Mouse (Mus musculus): ENCODE results near the gene Ankrd52. TPM values are rescaled to one million over a fixed set of nuclear protein-coding genes. Genes with fewer than 3 reads are reported as not detected.

The Ankrd52 gene
- polyA plus RNA-seq, 1 experiment = 17.1 TPM

DNA sequence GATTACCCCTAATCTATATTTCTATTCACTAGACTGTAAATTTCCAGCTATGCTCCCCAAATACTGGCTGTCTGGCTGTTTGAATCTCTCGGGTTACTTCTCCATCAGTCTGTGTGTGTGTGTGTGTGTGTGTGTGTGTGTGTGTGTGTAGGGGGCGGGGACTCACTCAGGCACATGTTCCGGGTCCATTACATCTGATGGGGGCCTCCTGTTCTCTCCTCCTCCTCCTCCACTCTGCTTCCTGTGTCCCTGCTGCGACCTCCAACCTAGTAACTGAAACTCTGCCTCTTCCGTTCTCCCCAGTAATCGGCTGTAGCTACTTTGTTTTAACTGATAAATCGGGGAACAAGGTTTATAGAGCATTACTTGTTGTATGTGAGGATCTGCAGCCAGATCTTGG lies 47.7 kb downstream of the Ankrd52 start:
- no peak overlapping the region for H3K27ac ChIP-seq (ENCODE audit: control insufficient read depth, insufficient read depth, low read depth, low read length, poor library complexity)
- H3K4me1 ChIP-seq (ENCODE audit: control insufficient read depth, insufficient read depth, low read length) = no peaks in the 10 kb centered on the region; the same call in 1 of the 2 replicates
- TF ChIP-seq CTCF (IDR thresholded peaks at IDR 0.05; ENCODE audit: control insufficient read depth, insufficient read depth, low read length) (no peak), POLR2A (IDR thresholded peaks at IDR 0.05; ENCODE audit: borderline replicate concordance, control insufficient read depth, low read depth, low read length) (no peak)
- H3K4me3 ChIP-seq (replicated peaks; ENCODE audit: control insufficient read depth, low read depth, low read length) = no peak overlapping the region
- WGBS = 5% methylated on average over 7 of the region's 7 CpGs

DNA sequence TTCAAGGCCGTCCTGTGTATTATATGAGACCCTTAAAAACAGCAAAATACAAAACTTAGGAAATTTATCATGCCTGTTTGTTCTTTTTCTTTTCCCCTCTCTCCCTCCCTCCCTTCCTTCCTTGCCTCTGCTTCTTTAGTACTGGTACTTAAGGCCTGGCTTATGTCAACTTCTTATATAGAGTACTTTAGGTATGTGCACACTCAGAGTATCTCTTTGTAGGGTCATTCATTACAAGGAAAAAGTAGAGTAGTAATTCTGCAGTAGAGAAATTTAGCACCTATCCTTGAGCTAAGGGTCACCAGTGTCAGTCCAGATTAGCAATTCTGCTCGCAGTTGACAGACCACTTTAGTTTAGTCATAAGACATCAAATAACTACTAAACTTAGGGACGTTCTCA lies 48.3 kb downstream of the Ankrd52 start:
- Histone ChIP-seq H3K4me3 (replicated peaks; ENCODE audit: control insufficient read depth, low read depth, low read length) (no peak overlapping the region), H3K27ac (ENCODE audit: control insufficient read depth, insufficient read depth, low read depth, low read length, poor library complexity) (no peak overlapping the region), H3K4me1 (ENCODE audit: control insufficient read depth, insufficient read depth, low read length) (no peaks in the 10 kb centered on the region; the same call in 1 of the 2 replicates)
- TF ChIP-seq CTCF (IDR thresholded peaks at IDR 0.05; ENCODE audit: control insufficient read depth, insufficient read depth, low read length) = no peak
- TF ChIP-seq POLR2A (IDR thresholded peaks at IDR 0.05; ENCODE audit: borderline replicate concordance, control insufficient read depth, low read depth, low read length) = no peak
- WGBS = 78% methylated on average over 3 of the region's 3 CpGs

DNA sequence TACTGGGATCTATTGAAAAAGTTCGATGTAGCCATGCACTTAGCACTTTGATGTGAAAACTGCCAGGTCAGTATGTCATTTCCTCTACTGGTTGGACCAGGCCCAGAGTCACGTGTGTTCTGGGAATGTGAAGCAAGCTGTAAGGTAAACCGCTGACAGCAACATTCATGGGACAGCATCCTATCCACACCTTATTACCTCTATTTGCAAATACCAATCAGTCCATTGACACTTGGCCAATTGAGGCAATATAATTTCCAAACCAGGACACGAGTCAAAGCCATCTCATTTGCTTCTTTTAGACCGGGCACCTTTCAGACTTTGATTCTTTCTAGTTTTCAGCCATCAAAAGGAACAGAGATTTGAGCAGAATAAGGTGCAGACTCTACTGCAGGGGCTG lies 52.1 kb downstream of the Ankrd52 start:
- WGBS = 83% methylated on average over 5 of the region's 5 CpGs
- Histone ChIP-seq H3K4me3 (replicated peaks; ENCODE audit: control insufficient read depth, low read depth, low read length) (no peak overlapping the region), H3K27ac (ENCODE audit: control insufficient read depth, insufficient read depth, low read depth, low read length, poor library complexity) (no peak overlapping the region), H3K4me1 (ENCODE audit: control insufficient read depth, insufficient read depth, low read length) (peaks cover 2% of the 10 kb centered on the region)
- no peak for TF ChIP-seq POLR2A (IDR thresholded peaks at IDR 0.05; ENCODE audit: borderline replicate concordance, control insufficient read depth, low read depth, low read length)
- no peak for TF ChIP-seq CTCF (IDR thresholded peaks at IDR 0.05; ENCODE audit: control insufficient read depth, insufficient read depth, low read length)

DNA sequence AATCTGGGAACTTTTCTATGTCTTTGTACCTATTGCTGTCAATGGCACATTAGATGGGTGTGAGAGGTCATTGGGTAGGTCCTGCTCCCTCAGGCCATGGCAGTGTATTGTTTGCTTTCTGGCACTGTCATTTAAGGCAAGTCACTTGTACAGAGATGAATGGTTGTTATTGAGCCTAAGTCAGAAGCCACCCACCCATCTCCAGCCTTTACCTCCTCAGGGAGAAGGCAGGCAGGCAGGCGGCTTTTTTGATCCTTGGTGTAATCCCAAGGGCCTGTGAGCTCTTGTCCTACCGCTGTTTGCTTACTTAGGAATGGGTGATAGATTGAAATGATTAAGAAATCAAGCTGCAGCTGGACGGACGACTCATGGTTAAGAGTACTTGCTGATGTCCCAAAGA lies 52.5 kb downstream of the Ankrd52 start:
- no peak overlapping the region for H3K27ac ChIP-seq (ENCODE audit: control insufficient read depth, insufficient read depth, low read depth, low read length, poor library complexity)
- WGBS = 86% methylated on average over 4 of the region's 4 CpGs
- TF ChIP-seq POLR2A (IDR thresholded peaks at IDR 0.05; ENCODE audit: borderline replicate concordance, control insufficient read depth, low read depth, low read length) (no peak), CTCF (IDR thresholded peaks at IDR 0.05; ENCODE audit: control insufficient read depth, insufficient read depth, low read length) (no peak)
- no peak overlapping the region for H3K4me3 ChIP-seq (replicated peaks; ENCODE audit: control insufficient read depth, low read depth, low read length)
- H3K4me1 ChIP-seq (ENCODE audit: control insufficient read depth, insufficient read depth, low read length) = peaks cover 2% of the 10 kb centered on the region

DNA sequence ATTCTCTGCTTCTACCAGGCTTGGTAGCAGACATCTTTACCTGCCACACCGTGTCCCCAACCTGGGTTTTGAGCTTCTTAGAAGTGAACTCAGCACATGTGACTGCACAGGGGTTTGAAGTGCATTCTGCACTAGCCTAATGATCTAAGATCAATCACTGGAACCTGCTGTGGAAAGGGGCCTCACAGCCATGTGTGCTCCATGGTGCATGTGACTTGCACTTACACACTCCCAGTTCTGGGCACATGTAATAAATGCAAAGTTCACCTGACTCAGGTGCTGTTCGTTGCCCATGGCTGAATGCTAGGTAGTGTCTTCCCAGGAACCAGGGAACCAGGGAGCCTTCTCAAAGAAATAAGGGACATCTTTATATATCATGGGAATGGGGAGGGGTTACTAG lies 56.5 kb downstream of the Ankrd52 start:
- no peak for TF ChIP-seq CTCF (IDR thresholded peaks at IDR 0.05; ENCODE audit: control insufficient read depth, insufficient read depth, low read length)
- TF ChIP-seq POLR2A (IDR thresholded peaks at IDR 0.05; ENCODE audit: borderline replicate concordance, control insufficient read depth, low read depth, low read length) = no peak
- no peak overlapping the region for H3K27ac ChIP-seq (ENCODE audit: control insufficient read depth, insufficient read depth, low read depth, low read length, poor library complexity)

DNA sequence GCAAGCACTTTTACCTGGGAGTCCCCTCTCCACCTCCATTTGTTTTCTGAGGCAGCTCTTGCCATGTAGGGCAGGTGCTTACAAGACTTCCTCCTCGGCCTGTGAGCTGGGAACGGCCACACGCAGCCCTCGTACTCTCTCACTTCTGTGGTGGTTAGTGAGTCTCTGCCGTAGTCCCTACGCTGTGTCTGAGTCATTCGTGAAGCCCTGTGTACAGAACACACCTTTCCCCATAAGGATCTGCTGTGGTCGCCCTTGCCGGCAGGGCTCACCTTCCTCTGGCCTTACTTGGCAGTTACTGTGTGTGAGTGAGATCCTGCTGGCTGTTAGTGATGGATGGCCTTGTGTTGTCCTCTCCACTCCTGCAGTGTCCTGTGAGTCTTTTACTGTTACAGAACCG lies 57.8 kb downstream of the Ankrd52 start:
- no peak for TF ChIP-seq CTCF (IDR thresholded peaks at IDR 0.05; ENCODE audit: control insufficient read depth, insufficient read depth, low read length)
- TF ChIP-seq POLR2A (IDR thresholded peaks at IDR 0.05; ENCODE audit: borderline replicate concordance, control insufficient read depth, low read depth, low read length) = no peak
- peaks cover 10% of the 10 kb centered on the region for H3K4me1 ChIP-seq (ENCODE audit: control insufficient read depth, insufficient read depth, low read length)
- no peak overlapping the region for H3K4me3 ChIP-seq (replicated peaks; ENCODE audit: control insufficient read depth, low read depth, low read length)
- peak overlapping the region; percentile 93 for H3K27ac ChIP-seq (ENCODE audit: control insufficient read depth, insufficient read depth, low read depth, low read length, poor library complexity)
- 20% methylated on average over 10 of the region's 10 CpGs for WGBS

More for the DNA sequence above, 56.5 kb downstream of the Ankrd52 start:
- 83% methylated on average over 2 of the region's 2 CpGs for WGBS
- no peak overlapping the region for H3K4me3 ChIP-seq (replicated peaks; ENCODE audit: control insufficient read depth, low read depth, low read length)
- peaks cover 10% of the 10 kb centered on the region for H3K4me1 ChIP-seq (ENCODE audit: control insufficient read depth, insufficient read depth, low read length)

DNA sequence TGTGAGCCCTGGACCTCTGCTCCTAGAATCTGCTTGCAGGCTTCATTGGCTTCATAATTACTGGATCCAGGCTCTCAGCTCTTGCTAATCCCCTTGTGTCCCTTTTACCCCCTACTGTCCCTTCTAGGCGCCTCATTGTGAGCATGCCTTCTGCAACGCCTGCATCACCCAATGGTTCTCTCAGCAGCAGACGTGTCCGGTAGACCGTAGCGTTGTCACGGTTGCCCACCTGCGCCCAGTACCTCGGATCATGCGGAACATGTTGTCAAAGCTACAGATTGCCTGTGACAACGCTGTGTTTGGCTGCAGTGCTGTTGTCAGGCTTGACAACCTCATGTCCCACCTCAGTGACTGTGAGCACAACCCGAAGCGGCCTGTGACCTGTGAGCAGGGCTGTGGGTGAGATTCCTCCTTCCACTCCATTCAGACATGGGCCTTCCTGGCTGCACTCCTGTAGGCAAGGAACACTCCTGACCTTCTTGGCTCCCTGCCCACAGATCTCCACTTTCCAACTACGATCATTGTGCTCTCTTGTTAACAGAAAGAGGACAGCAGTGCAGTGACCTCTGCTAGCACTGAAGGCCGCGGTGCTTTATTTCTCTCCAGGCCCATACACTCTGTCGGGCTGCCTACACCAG lies 58.4 kb downstream of the Ankrd52 start:
- H3K4me3 ChIP-seq (replicated peaks; ENCODE audit: control insufficient read depth, low read depth, low read length) = no peak overlapping the region
- H3K27ac ChIP-seq (ENCODE audit: control insufficient read depth, insufficient read depth, low read depth, low read length, poor library complexity) = peak overlapping the region; percentile 93
- 79% methylated on average over 17 of the region's 17 CpGs for WGBS
- TF ChIP-seq CTCF (IDR thresholded peaks at IDR 0.05; ENCODE audit: control insufficient read depth, insufficient read depth, low read length) = no peak
- no peak for TF ChIP-seq POLR2A (IDR thresholded peaks at IDR 0.05; ENCODE audit: borderline replicate concordance, control insufficient read depth, low read depth, low read length)
- peaks cover 10% of the 10 kb centered on the region for H3K4me1 ChIP-seq (ENCODE audit: control insufficient read depth, insufficient read depth, low read length)

DNA sequence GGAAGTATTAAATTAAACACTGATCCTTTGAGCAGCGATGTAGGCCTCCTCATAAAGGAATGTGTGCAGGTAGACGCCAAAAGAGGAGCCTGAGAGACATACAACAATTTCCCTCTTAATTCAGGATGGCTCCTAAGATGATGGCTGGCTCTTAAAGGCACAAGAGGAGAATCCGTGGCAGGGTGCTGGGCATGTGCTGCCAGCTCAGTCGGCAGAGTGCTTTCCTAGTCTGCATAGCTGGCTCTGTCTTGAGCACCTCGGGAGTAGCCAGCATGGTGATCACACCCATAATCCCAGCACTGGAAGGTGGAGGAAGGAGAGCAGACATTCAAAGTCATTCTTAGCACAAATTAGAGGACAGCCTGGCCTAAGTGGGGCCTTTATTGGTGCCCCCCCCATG lies 59.0 kb downstream of the Ankrd52 start:
- peaks cover 10% of the 10 kb centered on the region for H3K4me1 ChIP-seq (ENCODE audit: control insufficient read depth, insufficient read depth, low read length)
- TF ChIP-seq CTCF (IDR thresholded peaks at IDR 0.05; ENCODE audit: control insufficient read depth, insufficient read depth, low read length) (no peak), POLR2A (IDR thresholded peaks at IDR 0.05; ENCODE audit: borderline replicate concordance, control insufficient read depth, low read depth, low read length) (no peak)
- WGBS = 80% methylated on average over 5 of the region's 5 CpGs
- H3K27ac ChIP-seq (ENCODE audit: control insufficient read depth, insufficient read depth, low read depth, low read length, poor library complexity) = peak overlapping the region; percentile 93
- H3K4me3 ChIP-seq (replicated peaks; ENCODE audit: control insufficient read depth, low read depth, low read length) = no peak overlapping the region

DNA sequence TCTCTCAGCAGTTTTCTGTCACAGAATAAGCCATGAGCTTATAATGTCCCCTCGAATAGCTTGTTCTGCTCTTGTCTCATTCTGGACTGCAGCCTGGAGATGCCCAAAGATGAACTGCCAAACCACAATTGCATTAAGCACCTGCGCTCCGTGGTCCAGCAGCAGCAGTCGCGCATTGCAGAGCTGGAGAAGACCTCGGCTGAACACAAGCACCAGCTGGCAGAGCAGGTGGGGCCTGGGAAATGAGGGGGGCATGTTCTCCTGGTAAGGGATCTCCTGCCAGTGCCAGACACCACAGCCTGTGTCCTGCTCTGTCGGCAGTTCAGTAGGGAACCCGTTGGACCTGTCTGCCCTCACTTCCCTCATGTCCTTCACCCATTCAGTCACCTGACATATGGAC lies 59.5 kb downstream of the Ankrd52 start:
- 70% methylated on average over 8 of the region's 8 CpGs for WGBS
- no peak overlapping the region for H3K27ac ChIP-seq (ENCODE audit: control insufficient read depth, insufficient read depth, low read depth, low read length, poor library complexity)
- H3K4me1 ChIP-seq (ENCODE audit: control insufficient read depth, insufficient read depth, low read length) = peaks cover 10% of the 10 kb centered on the region
- H3K4me3 ChIP-seq (replicated peaks; ENCODE audit: control insufficient read depth, low read depth, low read length) = no peak overlapping the region
- TF ChIP-seq CTCF (IDR thresholded peaks at IDR 0.05; ENCODE audit: control insufficient read depth, insufficient read depth, low read length) (no peak), POLR2A (IDR thresholded peaks at IDR 0.05; ENCODE audit: borderline replicate concordance, control insufficient read depth, low read depth, low read length) (no peak)
